Mouse (Mus musculus) spleen, postnatal 4 days (tissue): Measurements from ENCODE around the gene Ninj1.

Experiments
- DNase-seq, 2 experiments: peaks; one replicate each; pipeline ENCODE4 v3.0.0; 2022; ENCODE audit warnings: low spot score in 2 of 2

Gene Ninj1

GRCm38 (mm10) chr13:49196211-49196610, 8.9 kb downstream of the Ninj1 start:
- DNase-seq, result no peak

GRCm38 (mm10) chr13:49196766-49197165, 9.5 kb downstream of the Ninj1 start:
- peak in 1 of 2 experiments; percentile 39 for DNase-seq

- DNase-seq, result no peak
These were observed 11.4 kb downstream of the Ninj1 start for GRCm38 (mm10) chr13:49198734-49199133.

GRCm38 (mm10) chr13:49199891-49200290, 12.6 kb downstream of the Ninj1 start:
- no peak for DNase-seq

GRCm38 (mm10) chr13:49200688-49201087, 13.4 kb downstream of the Ninj1 start:
- no peak for DNase-seq

GRCm38 (mm10) chr13:49202556-49202955, 15.3 kb downstream of the Ninj1 start:
- no peak for DNase-seq

- peak; percentile 80 to 93 for DNase-seq
These were observed 18.2 kb downstream of the Ninj1 start for GRCm38 (mm10) chr13:49205381-49205998.

- no peak for DNase-seq
These were observed 19.1 kb downstream of the Ninj1 start for GRCm38 (mm10) chr13:49206341-49206740.

GRCm38 (mm10) chr13:49209306-49209705, 22.0 kb downstream of the Ninj1 start:
- DNase-seq, result peak in 1 of 2 experiments; percentile 57

- no peak for DNase-seq
These were observed 25.6 kb downstream of the Ninj1 start for GRCm38 (mm10) chr13:49212711-49213500.

GRCm38 (mm10) chr13:49213531-49213932, 26.2 kb downstream of the Ninj1 start:
- DNase-seq, result peak in 1 of 2 experiments; percentile 66

- peak in 1 of 2 experiments; percentile 63 for DNase-seq
These were observed 27.2 kb downstream of the Ninj1 start for GRCm38 (mm10) chr13:49214454-49214853.

- peak in 1 of 2 experiments; percentile 60 for DNase-seq
These were observed 27.8 kb downstream of the Ninj1 start for GRCm38 (mm10) chr13:49215128-49215503.

- peak; percentile 97 to 98 for DNase-seq
These were observed 28.4 kb downstream of the Ninj1 start, which contains the start of gene Card19 for GRCm38 (mm10) chr13:49215504-49216219. Gene Card19 (minus strand): TSS chr13:49216037.

GRCm38 (mm10) chr13:49216220-49216552, 28.9 kb downstream of the Ninj1 start:
- DNase-seq, result no peak

GRCm38 (mm10) chr13:49216808-49217561, 29.7 kb downstream of the Ninj1 start:
- DNase-seq, result peak in 1 of 2 experiments; percentile 64

- no peak for DNase-seq
These were observed 31.4 kb downstream of the Ninj1 start for GRCm38 (mm10) chr13:49218651-49219050.

GRCm38 (mm10) chr13:49219367-49219766, 32.1 kb downstream of the Ninj1 start:
- no peak for DNase-seq

- DNase-seq, result no peak
These were observed 33.6 kb downstream of the Ninj1 start for GRCm38 (mm10) chr13:49220912-49221311.

GRCm38 (mm10) chr13:49224314-49224713, 37.0 kb downstream of the Ninj1 start:
- DNase-seq, result no peak

- peak in 1 of 2 experiments; percentile 66 for DNase-seq
These were observed 37.4 kb downstream of the Ninj1 start for GRCm38 (mm10) chr13:49224729-49225128.

- DNase-seq, result no peak
These were observed 37.9 kb downstream of the Ninj1 start for GRCm38 (mm10) chr13:49225159-49225558.
